Comparison of ENCODE assay signal across 11 mouse cellular contexts in the genomic region with DNA sequence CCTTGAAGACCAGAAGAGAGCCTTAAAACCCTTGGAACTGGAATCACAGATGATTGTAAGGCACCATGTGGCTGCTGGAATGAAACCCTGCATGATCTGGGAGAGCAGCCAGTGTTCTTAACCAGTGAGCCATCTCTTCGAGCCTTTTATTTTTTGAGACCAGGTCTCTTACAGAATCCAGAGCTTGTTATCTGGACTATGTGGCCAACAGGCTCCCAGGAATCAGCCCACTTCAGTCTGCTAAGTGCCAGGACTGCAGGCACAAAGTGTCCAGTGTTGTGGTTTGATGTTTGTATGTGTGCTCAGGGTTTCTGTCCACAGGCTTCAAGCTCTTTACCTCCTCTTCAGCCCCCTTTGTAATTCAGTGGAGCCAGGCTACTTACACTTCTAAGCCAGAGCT. TPM values are rescaled to one million over a fixed set of nuclear protein-coding genes. Genes with fewer than 3 reads are reported as not detected.
DNase-seq lines count a peak whose midpoint lies in the region; ATAC-seq and TF ChIP-seq lines count a peak whose summit lies in the region.
"Had no signal": no experiment of that assay in that cellular context is flagged by ENCODE, and none has a peak within 500 bp of the region (broad histone marks: within the 10 kb centered on the region; RNA-seq: fewer than 3 reads in every experiment).

No protein-coding gene starts in this region.

- no peak overlapping the region for H3K27ac ChIP-seq in stomach, postnatal 0 days (replicated peaks)

- no peaks in the 10 kb centered on the region for H3K27me3 ChIP-seq in stomach, postnatal 0 days (ENCODE audit: control insufficient read depth, insufficient read depth, low read length)

- peaks cover 12% of the 10 kb centered on the region; the same call in 1 of the 2 replicates for H3K36me3 ChIP-seq in stomach, postnatal 0 days (ENCODE audit: control insufficient read depth, insufficient read depth, low read length)

- H3K4me2 ChIP-seq in stomach, postnatal 0 days (replicated peaks; ENCODE audit: low read depth) = no peak overlapping the region

- TF ChIP-seq EP300 in stomach, postnatal 0 days (optimal IDR thresholded peaks at IDR 0.05) = no peak

- H3K4me1 ChIP-seq in stomach, postnatal 0 days (replicated peaks; ENCODE audit: control insufficient read depth, insufficient read depth) = no peaks in the 10 kb centered on the region

- peak; percentile 30 to 31 for DNase-seq in right cerebral cortex, postnatal 10 days (ENCODE audit: low spot score in 2 of 2)
- DNase-seq in right cerebral cortex, postnatal 36 days (ENCODE audit: low spot score in 2 of 2) = no peak
- peak; percentile 63 to 70 for DNase-seq in cerebellum, postnatal 14 days
- DNase-seq in heart, postnatal 10 days = peak; percentile 61 to 70
- DNase-seq in stomach, postnatal 0 days (ENCODE audit: low spot score) = no peak
- DNase-seq in testis, postnatal 10 days (ENCODE audit: low spot score) = no peak
- DNase-seq: gastrocnemius, postnatal 36 days; kidney, adult 11 months; spleen, adult 18-20 months had no signal

- intact Hi-C loops in heart, postnatal 10 days (cut with DNase I) = no loop called here

- 84% methylated on average over 1 of the region's 1 CpGs for WGBS in stomach, postnatal 0 days

- ATAC-seq in megakaryocyte, adult 5-6 weeks (ENCODE audit: poor library complexity, severe bottlenecking) = no peak
- no peak for ATAC-seq in stomach, postnatal 0 days (ENCODE audit: low FRiP score, low TSS enrichment)
- ATAC-seq: activated CD4-positive, CD25-positive, alpha-beta regulatory T cell, adult 4 months had no signal

- H3K4me3 ChIP-seq in stomach, postnatal 0 days (ENCODE audit: low read depth, low read length) = no peak overlapping the region

- H3K9me3 ChIP-seq in stomach, postnatal 0 days (ENCODE audit: control insufficient read depth, low read length) = no peaks in the 10 kb centered on the region

- no peak for TF ChIP-seq CTCF in stomach, postnatal 0 days (IDR thresholded peaks at IDR 0.05; ENCODE audit: low read depth)

- H3K9ac ChIP-seq in stomach, postnatal 0 days (ENCODE audit: low read length) = no peak overlapping the region

RNA-seq across cellular contexts. Expression of gene Ints4, which starts 34.0 kb away (rescaled TPM):
- total RNA-seq in heart, postnatal 10 days (2021) = 10 to 100 TPM; 46.6 to 52.4 TPM
- 89.9 and 91.2 TPM in 2 replicates for total RNA-seq in megakaryocyte, adult 5-6 weeks (2015)
- 49.6 and 51.4 TPM in 2 replicates for total RNA-seq in megakaryocyte, adult 5-6 weeks (2017)
- polyA plus RNA-seq in stomach, postnatal 0 days (2015; fragmentation: Nextera tagmentation; extraction: Ambion mirVana) = 21.9 and 26.7 TPM in 2 replicates

Comparison
In these comparisons a context has a peak if more than half of its experiments do, and no peak if none do; other contexts are left out.
1. DNase-seq: peak in right cerebral cortex, postnatal 10 days (2 of 2), cerebellum, postnatal 14 days (2 of 2) and heart, postnatal 10 days (2 of 2); none in right cerebral cortex, postnatal 36 days (0 of 2), stomach, postnatal 0 days (single experiment) and testis, postnatal 10 days (single experiment).